Mouse (Mus musculus): Measurements from ENCODE around the gene Rbm18. TPM values are rescaled to one million over a fixed set of nuclear protein-coding genes. Genes with fewer than 3 reads are reported as not detected.
"Not testable (repeated sequence)": the region's sequence is repeated elsewhere in the genome, so short reads cannot be mapped to it uniquely, and the experiment has no call there.

Rbm18 gene
- polyA plus RNA-seq, 1 experiment, result 20.7 TPM

- no peak for TF ChIP-seq POLR2A (IDR thresholded peaks at IDR 0.05; ENCODE audit: borderline replicate concordance, low read depth, low read length)
- no peak for TF ChIP-seq CTCF (IDR thresholded peaks at IDR 0.05; ENCODE audit: low read depth, low read length)
- Histone ChIP-seq H3K4me3 (ENCODE audit: insufficient read depth, low read length) (no peak overlapping the region), H3K4me1 (ENCODE audit: control insufficient read depth, insufficient read depth, low read length) (no peaks in the 10 kb centered on the region), H3K27ac (ENCODE audit: insufficient read depth, low read depth, low read length) (no peak overlapping the region)
Observed at GRCm38 (mm10) chr2:36159336-36159735, 22.8 kb upstream of the Rbm18 start.

DNA sequence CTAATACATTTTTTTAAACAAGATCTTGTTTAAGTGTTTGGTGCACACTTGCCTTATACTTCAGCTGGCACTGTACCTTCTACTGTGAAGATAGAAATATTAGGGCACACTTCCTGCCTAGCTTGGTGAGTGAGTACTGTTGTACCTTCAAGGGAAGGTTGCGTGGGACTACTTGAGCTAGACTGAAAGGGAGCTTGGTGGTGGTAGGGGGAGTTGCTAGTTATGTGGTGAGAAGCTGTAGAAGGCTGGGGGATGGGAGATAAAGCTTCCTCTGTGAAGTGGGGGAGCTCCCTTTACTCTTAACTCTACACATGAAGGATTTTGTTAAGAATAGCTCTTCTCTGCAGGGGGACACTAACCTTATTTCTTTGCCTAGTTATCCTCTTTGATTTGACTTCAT lies 20.9 kb upstream of the Rbm18 start:
- no peak for TF ChIP-seq POLR2A (IDR thresholded peaks at IDR 0.05; ENCODE audit: borderline replicate concordance, low read depth, low read length)
- TF ChIP-seq CTCF (IDR thresholded peaks at IDR 0.05; ENCODE audit: low read depth, low read length), result no peak
- Histone ChIP-seq H3K4me1 (ENCODE audit: control insufficient read depth, insufficient read depth, low read length) (no peaks in the 10 kb centered on the region), H3K27ac (ENCODE audit: insufficient read depth, low read depth, low read length) (no peak overlapping the region), H3K4me3 (ENCODE audit: insufficient read depth, low read length) (no peak overlapping the region)

- not testable (repeated sequence) for H3K27ac ChIP-seq (ENCODE audit: insufficient read depth, low read depth, low read length); H3K4me3 ChIP-seq (ENCODE audit: insufficient read depth, low read length); H3K4me1 ChIP-seq (ENCODE audit: control insufficient read depth, insufficient read depth, low read length)
Observed at GRCm38 (mm10) chr2:36152401-36152800, 15.8 kb upstream of the Rbm18 start.

GRCm38 (mm10) chr2:36148876-36149365 lies 12.3 kb upstream of the Rbm18 start:
- no peak for TF ChIP-seq CTCF (IDR thresholded peaks at IDR 0.05; ENCODE audit: low read depth, low read length)
- no peak for TF ChIP-seq POLR2A (IDR thresholded peaks at IDR 0.05; ENCODE audit: borderline replicate concordance, low read depth, low read length)
- Histone ChIP-seq H3K27ac (ENCODE audit: insufficient read depth, low read depth, low read length) (no peak overlapping the region), H3K4me3 (ENCODE audit: insufficient read depth, low read length) (no peak overlapping the region), H3K4me1 (ENCODE audit: control insufficient read depth, insufficient read depth, low read length) (no peaks in the 10 kb centered on the region)

- H3K4me3 ChIP-seq (ENCODE audit: insufficient read depth, low read length), result no peak overlapping the region
- no peak for TF ChIP-seq CTCF (IDR thresholded peaks at IDR 0.05; ENCODE audit: low read depth, low read length)
- no peak for TF ChIP-seq POLR2A (IDR thresholded peaks at IDR 0.05; ENCODE audit: borderline replicate concordance, low read depth, low read length)
- H3K4me1 ChIP-seq (ENCODE audit: control insufficient read depth, insufficient read depth, low read length), result peaks cover 3% of the 10 kb centered on the region; the same call in 1 of the 2 replicates
- no peak overlapping the region for H3K27ac ChIP-seq (ENCODE audit: insufficient read depth, low read depth, low read length)
Observed at GRCm38 (mm10) chr2:36139096-36139495, 2.5 kb upstream of the Rbm18 start.

DNA sequence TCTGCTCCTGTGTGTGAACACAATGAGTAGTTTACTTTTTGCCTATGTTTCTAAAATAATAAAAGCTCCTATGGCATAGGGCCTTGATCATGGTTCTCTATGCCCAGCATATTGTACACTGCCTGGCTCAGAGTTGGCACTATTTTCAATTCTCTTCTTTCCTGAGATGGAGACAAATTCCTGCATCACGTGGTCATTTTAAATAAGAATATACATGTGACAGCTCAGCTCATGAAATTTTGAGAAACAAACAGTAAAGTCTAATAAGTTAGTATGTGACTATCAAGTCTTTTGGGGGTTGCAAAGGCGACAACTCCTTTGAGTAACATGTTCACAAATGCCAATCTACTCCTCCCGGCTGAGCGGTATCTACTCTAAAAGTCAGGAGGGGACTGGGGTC lies 686 bp downstream of the Rbm18 start:
- TF ChIP-seq CTCF (IDR thresholded peaks at IDR 0.05; ENCODE audit: low read depth, low read length), result no peak
- no peak for TF ChIP-seq POLR2A (IDR thresholded peaks at IDR 0.05; ENCODE audit: borderline replicate concordance, low read depth, low read length)
- H3K4me3 ChIP-seq (ENCODE audit: insufficient read depth, low read length), result peak overlapping the region; percentile 85
- peak overlapping the region; percentile 84 for H3K27ac ChIP-seq (ENCODE audit: insufficient read depth, low read depth, low read length)
- H3K4me1 ChIP-seq (ENCODE audit: control insufficient read depth, insufficient read depth, low read length), result peaks cover 3% of the 10 kb centered on the region; the same call in 1 of the 2 replicates

- H3K27ac ChIP-seq (ENCODE audit: insufficient read depth, low read depth, low read length), result no peak overlapping the region
- no peaks in the 10 kb centered on the region for H3K4me1 ChIP-seq (ENCODE audit: control insufficient read depth, insufficient read depth, low read length)
- H3K4me3 ChIP-seq (ENCODE audit: insufficient read depth, low read length), result no peak overlapping the region
- no peak for TF ChIP-seq POLR2A (IDR thresholded peaks at IDR 0.05; ENCODE audit: borderline replicate concordance, low read depth, low read length)
Observed at GRCm38 (mm10) chr2:36129051-36129450, 7.5 kb downstream of the Rbm18 start.

GRCm38 (mm10) chr2:36127973-36128372 lies 8.6 kb downstream of the Rbm18 start:
- TF ChIP-seq CTCF (IDR thresholded peaks at IDR 0.05; ENCODE audit: low read depth, low read length) (no peak), POLR2A (IDR thresholded peaks at IDR 0.05; ENCODE audit: borderline replicate concordance, low read depth, low read length) (no peak)
- no peak overlapping the region for H3K27ac ChIP-seq (ENCODE audit: insufficient read depth, low read depth, low read length)
- no peak overlapping the region for H3K4me3 ChIP-seq (ENCODE audit: insufficient read depth, low read length)
- no peaks in the 10 kb centered on the region for H3K4me1 ChIP-seq (ENCODE audit: control insufficient read depth, insufficient read depth, low read length)

DNA sequence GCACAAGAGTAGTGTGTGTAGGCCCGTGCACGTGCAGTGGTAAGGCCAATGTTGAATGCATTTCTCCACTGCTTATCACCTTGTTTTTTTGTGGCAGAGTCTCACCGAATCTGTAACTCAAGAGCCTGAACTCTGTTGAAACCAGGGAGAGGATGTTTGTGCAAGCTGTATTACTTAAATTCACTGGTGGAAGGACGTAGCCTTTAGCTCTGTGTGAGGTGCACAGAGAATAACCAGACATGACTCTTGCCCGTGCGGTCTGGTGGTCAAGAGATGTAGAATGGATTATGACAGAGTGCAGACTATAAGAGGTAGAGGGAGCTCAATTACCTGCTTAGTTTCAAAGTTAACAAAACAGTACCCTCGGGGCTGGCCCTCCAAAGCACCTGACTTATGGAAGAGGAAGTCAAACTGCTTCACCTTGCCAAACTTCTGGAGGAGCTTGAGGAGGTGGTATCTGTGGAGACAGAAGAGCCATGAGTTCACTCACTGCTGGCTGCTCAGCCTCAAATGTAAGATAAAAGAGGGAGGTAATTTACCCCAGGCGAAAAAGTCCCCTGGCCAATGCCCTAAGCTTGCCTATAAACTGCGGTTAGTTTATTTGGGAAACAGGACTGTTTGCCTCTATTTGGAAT lies 9.7 kb downstream of the Rbm18 start:
- Histone ChIP-seq H3K27ac (ENCODE audit: insufficient read depth, low read depth, low read length) (no peak overlapping the region), H3K4me3 (ENCODE audit: insufficient read depth, low read length) (no peak overlapping the region), H3K4me1 (ENCODE audit: control insufficient read depth, insufficient read depth, low read length) (no peaks in the 10 kb centered on the region)
- TF ChIP-seq POLR2A (IDR thresholded peaks at IDR 0.05; ENCODE audit: borderline replicate concordance, low read depth, low read length) (no peak), CTCF (IDR thresholded peaks at IDR 0.05; ENCODE audit: low read depth, low read length) (no peak)

DNA sequence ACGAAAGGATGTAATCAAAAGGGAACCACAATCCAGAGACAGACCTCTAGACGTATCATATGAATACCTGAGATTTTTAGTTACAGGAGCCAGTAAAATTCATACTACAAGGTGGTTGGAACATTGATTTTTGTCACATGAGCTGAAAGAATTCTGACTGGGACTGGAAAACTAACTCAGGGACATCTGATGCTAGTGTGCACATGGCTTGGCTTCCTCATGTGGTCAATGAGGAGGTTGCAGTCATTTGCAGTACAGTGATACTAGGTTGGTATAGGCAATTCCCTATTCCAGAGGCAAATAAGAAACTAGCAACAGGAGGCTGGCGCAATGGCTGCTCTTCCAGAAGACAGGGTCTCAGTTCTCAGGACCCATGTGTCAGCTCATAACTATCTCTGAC lies 23.9 kb downstream of the Rbm18 start:
- Histone ChIP-seq H3K27ac (ENCODE audit: insufficient read depth, low read depth, low read length) (no peak overlapping the region), H3K4me1 (ENCODE audit: control insufficient read depth, insufficient read depth, low read length) (no peaks in the 10 kb centered on the region), H3K4me3 (ENCODE audit: insufficient read depth, low read length) (no peak overlapping the region)
- TF ChIP-seq POLR2A (IDR thresholded peaks at IDR 0.05; ENCODE audit: borderline replicate concordance, low read depth, low read length) (no peak), CTCF (IDR thresholded peaks at IDR 0.05; ENCODE audit: low read depth, low read length) (no peak)

- no peak overlapping the region for H3K27ac ChIP-seq (ENCODE audit: insufficient read depth, low read depth, low read length)
- TF ChIP-seq POLR2A (IDR thresholded peaks at IDR 0.05; ENCODE audit: borderline replicate concordance, low read depth, low read length), result no peak
- TF ChIP-seq CTCF (IDR thresholded peaks at IDR 0.05; ENCODE audit: low read depth, low read length), result no peak
- no peaks in the 10 kb centered on the region for H3K4me1 ChIP-seq (ENCODE audit: control insufficient read depth, insufficient read depth, low read length)
- no peak overlapping the region for H3K4me3 ChIP-seq (ENCODE audit: insufficient read depth, low read length)
Observed at GRCm38 (mm10) chr2:36108615-36109014, 28.0 kb downstream of the Rbm18 start.

All from bone marrow macrophage, adult 2 months (primary cell).